Mouse (Mus musculus): ENCODE measurements at regions not wholly inside any gene's neighbourhood (a gene's known extent, or its start where the extent isn't known, plus 50 kb on each side); places are given as distances from the start of the nearest gene placed in this dataset.

GRCm38 (mm10) chr8:10734746-10735145, 273.5 kb downstream of the Irs2 start:
- WGBS: 47% methylated on average over 4 of the region's 4 CpGs
- TF ChIP-seq CTCF (IDR thresholded peaks at IDR 0.05; ENCODE audit: low read depth): no peak
- H3K27ac ChIP-seq (ENCODE audit: low read depth, low read length): no peak overlapping the region
- H3K4me3 ChIP-seq (ENCODE audit: low read depth, low read length): no peak overlapping the region
- H3K27me3 ChIP-seq (replicated peaks; ENCODE audit: control insufficient read depth, insufficient read depth, low read length): no peaks in the 10 kb centered on the region
- no peak overlapping the region for H3K4me2 ChIP-seq (replicated peaks; ENCODE audit: low read depth)
- no peaks in the 10 kb centered on the region for H3K9me3 ChIP-seq (ENCODE audit: control insufficient read depth)
- H3K4me1 ChIP-seq (replicated peaks; ENCODE audit: control insufficient read depth, insufficient read depth, low read length): no peaks in the 10 kb centered on the region
- H3K36me3 ChIP-seq (ENCODE audit: control insufficient read depth, insufficient read depth): no peaks in the 10 kb centered on the region
- no peak for ATAC-seq
- H3K9ac ChIP-seq (ENCODE audit: low read depth, low read length): no peak overlapping the region

GRCm38 (mm10) chr8:10723332-10723731, 284.9 kb downstream of the Irs2 start:
- H3K27me3 ChIP-seq (replicated peaks; ENCODE audit: control insufficient read depth, insufficient read depth, low read length): no peaks in the 10 kb centered on the region
- 61% methylated on average over 2 of the region's 2 CpGs for WGBS

GRCm38 (mm10) chr8:10722742-10723141, 285.5 kb downstream of the Irs2 start:
- no peak for ATAC-seq
- Histone ChIP-seq H3K4me3 (ENCODE audit: low read depth, low read length) (no peak overlapping the region), H3K9ac (ENCODE audit: low read depth, low read length) (no peak overlapping the region), H3K27ac (ENCODE audit: low read depth, low read length) (no peak overlapping the region), H3K9me3 (ENCODE audit: control insufficient read depth) (no peaks in the 10 kb centered on the region), H3K36me3 (ENCODE audit: control insufficient read depth, insufficient read depth) (no peaks in the 10 kb centered on the region), H3K27me3 (replicated peaks; ENCODE audit: control insufficient read depth, insufficient read depth, low read length) (no peaks in the 10 kb centered on the region), H3K4me1 (replicated peaks; ENCODE audit: control insufficient read depth, insufficient read depth, low read length) (no peaks in the 10 kb centered on the region), H3K4me2 (replicated peaks; ENCODE audit: low read depth) (no peak overlapping the region)
- 90% methylated on average over 4 of the region's 4 CpGs for WGBS
- no peak for TF ChIP-seq CTCF (IDR thresholded peaks at IDR 0.05; ENCODE audit: low read depth)

More at GRCm38 (mm10) chr8:10723332-10723731, 284.9 kb downstream of the Irs2 start:
- TF ChIP-seq CTCF (IDR thresholded peaks at IDR 0.05; ENCODE audit: low read depth): no peak
- no peak overlapping the region for H3K4me3 ChIP-seq (ENCODE audit: low read depth, low read length)
- no peaks in the 10 kb centered on the region for H3K4me1 ChIP-seq (replicated peaks; ENCODE audit: control insufficient read depth, insufficient read depth, low read length)
- no peak for ATAC-seq
- H3K36me3 ChIP-seq (ENCODE audit: control insufficient read depth, insufficient read depth): no peaks in the 10 kb centered on the region
- no peak overlapping the region for H3K4me2 ChIP-seq (replicated peaks; ENCODE audit: low read depth)
- no peak overlapping the region for H3K27ac ChIP-seq (ENCODE audit: low read depth, low read length)
- H3K9me3 ChIP-seq (ENCODE audit: control insufficient read depth): no peaks in the 10 kb centered on the region
- H3K9ac ChIP-seq (ENCODE audit: low read depth, low read length): no peak overlapping the region

GRCm38 (mm10) chr8:10722342-10722741, 285.9 kb downstream of the Irs2 start:
- no peak for ATAC-seq
- Histone ChIP-seq H3K27me3 (replicated peaks; ENCODE audit: control insufficient read depth, insufficient read depth, low read length) (no peaks in the 10 kb centered on the region), H3K27ac (ENCODE audit: low read depth, low read length) (no peak overlapping the region), H3K9ac (ENCODE audit: low read depth, low read length) (no peak overlapping the region), H3K4me2 (replicated peaks; ENCODE audit: low read depth) (no peak overlapping the region), H3K9me3 (ENCODE audit: control insufficient read depth) (no peaks in the 10 kb centered on the region), H3K4me1 (replicated peaks; ENCODE audit: control insufficient read depth, insufficient read depth, low read length) (no peaks in the 10 kb centered on the region), H3K36me3 (ENCODE audit: control insufficient read depth, insufficient read depth) (no peaks in the 10 kb centered on the region), H3K4me3 (ENCODE audit: low read depth, low read length) (no peak overlapping the region)
- WGBS: 95% methylated on average over 3 of the region's 3 CpGs
- no peak for TF ChIP-seq CTCF (IDR thresholded peaks at IDR 0.05; ENCODE audit: low read depth)

- WGBS: 73% methylated on average over 10 of the region's 10 CpGs
- TF ChIP-seq CTCF (IDR thresholded peaks at IDR 0.05; ENCODE audit: low read depth): no peak
- Histone ChIP-seq H3K4me1 (replicated peaks; ENCODE audit: control insufficient read depth, insufficient read depth, low read length) (no peaks in the 10 kb centered on the region), H3K4me3 (ENCODE audit: low read depth, low read length) (no peak overlapping the region), H3K27me3 (replicated peaks; ENCODE audit: control insufficient read depth, insufficient read depth, low read length) (no peaks in the 10 kb centered on the region), H3K9ac (ENCODE audit: low read depth, low read length) (no peak overlapping the region), H3K9me3 (ENCODE audit: control insufficient read depth) (no peaks in the 10 kb centered on the region), H3K27ac (ENCODE audit: low read depth, low read length) (no peak overlapping the region), H3K36me3 (ENCODE audit: control insufficient read depth, insufficient read depth) (no peaks in the 10 kb centered on the region), H3K4me2 (replicated peaks; ENCODE audit: low read depth) (no peak overlapping the region)
- ATAC-seq: no peak
Observed at GRCm38 (mm10) chr8:10721146-10721862, 287.0 kb downstream of the Irs2 start.

- no peak for TF ChIP-seq CTCF (IDR thresholded peaks at IDR 0.05; ENCODE audit: low read depth)
- 90% methylated on average over 3 of the region's 3 CpGs for WGBS
Observed at GRCm38 (mm10) chr8:10720398-10720797, 287.9 kb downstream of the Irs2 start.

More at GRCm38 (mm10) chr8:10720398-10720797, 287.9 kb downstream of the Irs2 start:
- H3K4me3 ChIP-seq (ENCODE audit: low read depth, low read length): no peak overlapping the region
- no peaks in the 10 kb centered on the region for H3K4me1 ChIP-seq (replicated peaks; ENCODE audit: control insufficient read depth, insufficient read depth, low read length)
- H3K9ac ChIP-seq (ENCODE audit: low read depth, low read length): no peak overlapping the region
- H3K27ac ChIP-seq (ENCODE audit: low read depth, low read length): no peak overlapping the region
- no peak overlapping the region for H3K4me2 ChIP-seq (replicated peaks; ENCODE audit: low read depth)
- no peak for ATAC-seq
- H3K9me3 ChIP-seq (ENCODE audit: control insufficient read depth): no peaks in the 10 kb centered on the region
- H3K27me3 ChIP-seq (replicated peaks; ENCODE audit: control insufficient read depth, insufficient read depth, low read length): no peaks in the 10 kb centered on the region
- H3K36me3 ChIP-seq (ENCODE audit: control insufficient read depth, insufficient read depth): no peaks in the 10 kb centered on the region

Data from intestine, postnatal 0 days (tissue).